Mouse (Mus musculus) CH12.LX (cell line): ENCODE results near the gene Ccser1.

Experiments used
- CHD2 ChIP-seq: IDR thresholded peaks from 2 replicates; pipeline ENCODE4 v1.6.1; 2011; ENCODE audit warnings: low read length, improper control_type of control experiment
- CTCF ChIP-seq, 2 experiments: IDR thresholded peaks in 1 of 2; conservative IDR thresholded peaks in 1 of 2; 2 replicates each; pipeline ENCODE4 v1.5.1; 2011 to 2012; ENCODE audit warnings: low read depth in 2 of 2, low read length in 2 of 2, improper control_type of control experiment in 1 of 2, inconsistent platforms in 1 of 2, mild to moderate bottlenecking in 1 of 2, moderate library complexity in 1 of 2
- E2F4 ChIP-seq: IDR thresholded peaks from 2 replicates; pipeline ENCODE4 v1.6.1; 2011; ENCODE audit warnings: low read depth, low read length, improper control_type of control experiment; ENCODE audit not compliant: insufficient replicate concordance
- ELF1 ChIP-seq: IDR thresholded peaks from 2 replicates; pipeline ENCODE4 v1.6.1; 2014; ENCODE audit warnings: low read depth, mild to moderate bottlenecking, inconsistent platforms, low read length, improper control_type of control experiment
- EP300 ChIP-seq: IDR thresholded peaks from 2 replicates; pipeline ENCODE4 v1.6.1; 2011; ENCODE audit warnings: low read length, improper control_type of control experiment
- POLR2A ChIP-seq: IDR thresholded peaks from 2 replicates; pipeline ENCODE4 v1.6.1; 2011; ENCODE audit warnings: low read depth, mild to moderate bottlenecking, improper control_type of control experiment, low read length
- TBP ChIP-seq: conservative IDR thresholded peaks from 2 replicates; pipeline ENCODE4 v1.6.1; 2011; ENCODE audit warnings: low read depth, low read length, improper control_type of control experiment
- UBTF ChIP-seq: IDR thresholded peaks from 2 replicates; pipeline ENCODE4 v1.6.1; 2012; ENCODE audit warnings: low read depth, mild to moderate bottlenecking, inconsistent platforms, low read length, improper control_type of control experiment, moderate library complexity
- ZNF384 ChIP-seq: IDR thresholded peaks from 2 replicates; pipeline ENCODE4 v1.6.1; 2012; ENCODE audit warnings: low read depth, low read length, improper control_type of control experiment, inconsistent platforms

DNA sequence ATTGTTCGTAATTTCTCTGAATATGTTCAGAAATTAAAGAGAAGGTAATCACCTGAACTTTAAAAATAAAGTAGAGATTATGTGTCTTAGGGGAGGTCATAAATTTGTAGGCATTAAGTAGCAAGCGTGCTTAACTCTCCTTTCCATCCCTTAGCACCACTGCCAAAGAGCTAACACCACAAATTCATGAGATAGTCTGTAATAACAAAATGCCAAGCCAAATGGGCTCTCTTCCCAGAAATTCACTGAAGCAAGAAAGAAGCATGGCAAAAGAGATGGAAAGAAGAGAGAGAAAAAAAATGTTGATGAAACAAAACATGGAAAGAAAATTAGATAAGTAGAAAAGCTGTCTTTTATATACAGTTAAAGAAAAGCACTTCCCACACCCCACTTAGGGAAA is 796.8 kb downstream of the Ccser1 start:
- no peak for TF ChIP-seq EP300
- no peak for TF ChIP-seq POLR2A
- no peak for TF ChIP-seq ELF1
- TF ChIP-seq CTCF (conservative IDR thresholded peaks at IDR 0.05 in 1 of 2, IDR thresholded peaks at IDR 0.05 in 1 of 2; ENCODE audit: low read depth in 2 of 2, low read length in 2 of 2): no peak
- no peak for TF ChIP-seq ZNF384
- TF ChIP-seq E2F4: no peak
- no peak for TF ChIP-seq UBTF
- TF ChIP-seq TBP: no peak
- no peak for TF ChIP-seq CHD2
